Mouse (Mus musculus) stomach, postnatal 0 days (tissue): ENCODE measurements around the gene Ergic1. TPM values are rescaled to one million over a fixed set of nuclear protein-coding genes. Genes with fewer than 3 reads are reported as not detected.

Experiments used
- ATAC-seq: fragments of 200-750 bp; cut with Nextera tagmentation; 2 replicates; pipeline ENCODE4 v1.8.0; 2017; ENCODE audit not compliant: low FRiP score, low TSS enrichment
- DNase-seq: peaks from one replicate; pipeline ENCODE4 v3.0.0-alpha.2; 2016; ENCODE audit warnings: low spot score
- H3K27ac ChIP-seq: fragments of 300-500 bp; sonication (generic); replicated peaks from 2 replicates; pipeline ENCODE4 v1.5.1; 2014; ENCODE audit warnings: mild to moderate bottlenecking, control low read depth
- H3K27me3 ChIP-seq: fragments of 300-500 bp; sonication (generic); 2 replicates; pipeline ENCODE4 v1.6.1; 2014; ENCODE audit warnings: low read length; ENCODE audit not compliant: control insufficient read depth, insufficient read depth
- H3K36me3 ChIP-seq: fragments of 300-500 bp; sonication (generic); 2 replicates; pipeline ENCODE4 v1.6.1; 2014; ENCODE audit warnings: low read length, mixed read lengths; ENCODE audit not compliant: control insufficient read depth, insufficient read depth
- H3K4me1 ChIP-seq: fragments of 300-500 bp; sonication (generic); replicated peaks from 2 replicates; pipeline ENCODE4 v1.6.1; 2014; ENCODE audit warnings: antibody characterized with exemption; ENCODE audit not compliant: control insufficient read depth, insufficient read depth
- H3K4me2 ChIP-seq: fragments of 300-500 bp; sonication (generic); replicated peaks from 2 replicates; pipeline ENCODE4 v1.6.1; 2014; ENCODE audit warnings: low read depth, mild to moderate bottlenecking, control low read depth, moderate library complexity
- H3K4me3 ChIP-seq: fragments of 300-500 bp; sonication (generic); 2 replicates; pipeline ENCODE4 v1.5.1; 2014; ENCODE audit warnings: low read depth, low read length, control low read depth
- H3K9ac ChIP-seq: fragments of 300-500 bp; sonication (generic); 2 replicates; pipeline ENCODE4 v1.6.1; 2014; ENCODE audit warnings: mild to moderate bottlenecking, low read length, control low read depth, mixed read lengths
- H3K9me3 ChIP-seq: fragments of 300-500 bp; sonication (generic); 2 replicates; pipeline ENCODE4 v1.6.1; 2016; ENCODE audit warnings: low read length; ENCODE audit not compliant: control insufficient read depth
- CTCF ChIP-seq: IDR thresholded peaks from 2 replicates; pipeline ENCODE4 v1.5.1; 2016; ENCODE audit warnings: antibody characterized with exemption, low read depth, mild to moderate bottlenecking, moderate library complexity
- EP300 ChIP-seq: optimal IDR thresholded peaks from 2 replicates; pipeline ENCODE3; 2016; ENCODE audit warnings: antibody characterized with exemption
- WGBS: fragments of 180-500 bp; shearing (Covaris S2); extraction: QIAGEN DNeasy Blood & Tissue Kit; methylation state at CpG from one replicate; pipeline ENCODE4 v1.1.7; 2014; 5-methylcytosine and 5-hydroxymethylcytosine counted together
- polyA plus RNA-seq: library from polyadenylated mRNA; unstranded; fragments of >200 nt; fragmentation: Nextera tagmentation; extraction: Ambion mirVana; gene quantifications from 2 replicates; pipeline ENCODE4 v1.2.1, GENCODE M21; 2015

Gene Ergic1
- polyA plus RNA-seq, 1 experiment from 2014 or later = 64.2 TPM

DNA sequence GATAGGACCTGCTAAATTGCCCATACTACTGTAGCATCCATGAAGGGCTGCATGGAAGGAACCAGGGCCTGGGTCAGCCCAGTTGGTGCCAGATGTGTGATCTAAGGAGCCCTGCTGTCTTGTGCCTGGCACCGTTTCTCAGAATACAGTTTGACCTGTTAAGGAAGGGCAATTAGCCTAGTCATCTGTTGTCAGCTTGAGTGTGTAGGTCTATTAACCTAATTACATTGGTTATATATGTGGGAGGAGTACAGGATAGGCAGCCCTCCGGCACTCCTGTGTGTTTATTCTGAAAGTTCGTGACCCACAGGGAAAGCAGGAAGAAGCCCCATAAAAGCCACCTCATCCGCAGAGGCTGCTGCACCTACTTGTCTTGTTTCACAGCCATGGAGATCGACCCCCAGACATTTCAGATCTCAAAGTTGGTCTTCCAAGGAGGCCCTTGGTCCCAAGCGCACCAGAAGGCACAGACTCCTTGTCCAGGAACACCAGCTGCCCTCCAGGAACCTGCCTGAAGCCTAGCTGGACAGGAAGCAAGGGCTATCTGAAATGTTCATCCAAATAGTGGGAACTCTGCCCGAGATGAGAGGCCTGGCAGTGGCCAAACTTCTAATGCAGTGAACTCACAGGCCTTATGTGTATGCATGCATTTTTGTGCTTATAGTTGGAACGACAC is 6.0 kb downstream of the Ergic1 start:
- Histone ChIP-seq H3K9ac (no peak overlapping the region), H3K36me3 (peaks cover 5% of the 10 kb centered on the region; the same call in 1 of the 2 replicates), H3K27ac (peak overlapping the region; percentile 56), H3K4me3 (no peak overlapping the region), H3K4me1 (peaks cover 8% of the 10 kb centered on the region), H3K27me3 (no peaks in the 10 kb centered on the region), H3K9me3 (no peaks in the 10 kb centered on the region), H3K4me2 (no peak overlapping the region)
- no peak for TF ChIP-seq CTCF
- TF ChIP-seq EP300 = no peak
- DNase-seq = peak; percentile 48
- WGBS = 30% methylated on average over 8 of the region's 8 CpGs
- peak; percentile 56 for ATAC-seq

DNA sequence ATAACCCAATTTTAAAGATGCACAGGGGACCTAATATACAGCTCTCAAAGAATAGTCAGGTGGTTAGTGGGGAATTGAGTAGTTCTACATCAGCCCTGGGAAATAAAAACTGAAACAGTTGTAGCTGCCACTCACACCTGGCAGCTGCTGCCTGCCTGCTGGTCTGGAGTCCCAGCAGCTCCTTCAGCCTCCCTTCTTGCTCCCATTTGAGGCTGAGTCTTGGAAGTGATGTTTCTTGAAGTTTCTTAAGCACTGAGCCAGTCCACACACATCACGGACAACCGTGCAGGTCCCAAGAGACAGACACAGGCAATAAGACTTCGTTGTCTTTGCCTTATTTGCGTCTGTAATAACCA is 6.5 kb downstream of the Ergic1 start:
- Histone ChIP-seq H3K4me1 (peaks cover 6% of the 10 kb centered on the region), H3K27me3 (no peaks in the 10 kb centered on the region), H3K9me3 (no peaks in the 10 kb centered on the region), H3K27ac (peak overlapping the region; percentile 56), H3K9ac (no peak overlapping the region), H3K36me3 (peaks cover 5% of the 10 kb centered on the region; the same call in 1 of the 2 replicates), H3K4me2 (no peak overlapping the region), H3K4me3 (no peak overlapping the region)
- no peak for TF ChIP-seq CTCF
- no peak for TF ChIP-seq EP300
- WGBS = 96% methylated on average over 4 of the region's 4 CpGs
- DNase-seq (no peak), ATAC-seq (no peak)

DNA sequence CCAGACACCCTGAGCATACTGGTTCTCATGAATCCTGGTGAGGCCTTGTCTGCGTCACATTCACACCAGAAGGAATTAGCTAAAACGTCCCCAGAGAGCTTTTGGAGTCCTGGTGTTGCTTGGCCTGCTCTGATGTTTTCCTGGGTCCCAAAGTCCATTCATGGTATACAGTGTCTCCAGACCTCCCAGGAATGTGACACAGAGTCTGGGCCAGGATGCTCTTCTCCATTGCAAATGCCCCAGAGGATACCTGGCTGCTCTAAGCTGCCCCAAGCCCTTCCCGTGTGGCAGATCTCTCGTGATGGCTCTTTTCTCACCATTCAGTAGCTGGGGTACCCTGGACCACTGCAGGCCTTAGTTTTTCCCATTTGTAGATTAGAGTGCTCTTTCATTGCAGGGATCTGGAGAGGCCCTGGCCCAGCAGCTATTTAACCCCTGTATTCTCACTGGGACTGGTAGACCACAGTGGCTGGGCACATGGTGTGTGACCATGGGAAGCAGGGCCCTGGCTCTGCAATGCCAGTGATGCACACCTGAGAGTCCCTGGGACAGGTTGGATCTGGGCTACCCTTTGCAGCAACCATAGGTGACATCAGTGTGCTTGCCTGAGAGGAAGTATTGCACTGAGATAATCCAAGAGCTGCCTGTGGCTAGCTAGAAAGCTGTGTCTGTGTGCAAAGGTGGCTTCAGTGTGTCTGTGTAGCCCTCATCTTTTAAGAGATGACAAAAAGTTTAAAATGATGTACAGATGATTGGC is 8.5 kb downstream of the Ergic1 start:
- Histone ChIP-seq H3K27me3 (no peaks in the 10 kb centered on the region), H3K36me3 (peaks cover 5% of the 10 kb centered on the region; the same call in 1 of the 2 replicates), H3K9ac (no peak overlapping the region), H3K4me1 (no peaks in the 10 kb centered on the region; the same call in 1 of the 2 replicates), H3K9me3 (no peaks in the 10 kb centered on the region), H3K4me3 (no peak overlapping the region), H3K4me2 (no peak overlapping the region), H3K27ac (no peak overlapping the region)
- ATAC-seq (no peak), DNase-seq (no peak)
- 86% methylated on average over 4 of the region's 4 CpGs for WGBS
- no peak for TF ChIP-seq CTCF
- no peak for TF ChIP-seq EP300

DNA sequence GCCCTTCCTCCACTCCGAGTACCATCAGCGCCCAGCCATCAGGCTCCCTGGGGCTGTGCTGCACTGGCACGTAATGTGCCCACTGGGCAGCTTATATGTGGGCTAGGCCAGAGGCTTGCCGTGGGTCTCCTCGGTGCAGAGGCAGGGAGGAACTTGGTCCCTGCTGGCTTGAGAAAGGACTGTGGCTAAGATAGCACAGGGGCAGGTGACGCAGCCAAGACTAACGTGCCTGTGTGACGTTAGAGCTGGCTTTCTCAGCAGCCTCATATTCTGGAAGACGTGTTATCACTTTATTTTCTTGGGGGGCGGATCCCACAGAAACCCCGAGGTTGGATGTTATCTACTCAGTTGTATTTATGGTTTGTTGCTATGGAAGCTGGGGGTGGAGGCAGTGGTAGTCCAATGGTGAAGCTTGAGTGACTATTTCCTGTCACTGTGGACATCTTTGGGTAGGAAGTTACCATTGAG is 9.4 kb downstream of the Ergic1 start:
- DNase-seq = peak; percentile 33

DNA sequence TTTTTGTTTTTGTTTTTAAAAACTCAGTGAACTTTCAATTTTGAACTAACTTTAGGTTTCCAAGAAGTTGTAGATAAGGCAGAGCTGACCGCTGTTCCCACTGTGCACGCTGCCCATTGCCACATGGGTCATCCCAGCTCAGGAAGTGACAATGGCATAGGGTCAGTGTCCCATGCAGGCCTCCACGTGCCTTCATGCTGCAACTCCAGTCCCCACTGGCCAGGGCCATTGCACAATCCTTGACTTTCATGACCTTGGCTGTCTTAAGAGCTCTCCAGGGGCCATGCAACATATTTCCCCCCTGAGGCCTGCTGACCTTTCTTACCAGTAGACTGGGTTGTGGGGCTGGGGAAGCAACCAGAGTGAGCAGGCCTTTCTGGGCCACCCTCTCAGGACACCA is 10.1 kb downstream of the Ergic1 start:
- 74% methylated on average over 3 of the region's 3 CpGs for WGBS
- Histone ChIP-seq H3K9me3 (no peaks in the 10 kb centered on the region), H3K4me1 (no peaks in the 10 kb centered on the region), H3K4me3 (no peak overlapping the region), H3K27me3 (no peaks in the 10 kb centered on the region), H3K4me2 (no peak overlapping the region), H3K36me3 (peaks cover 5% of the 10 kb centered on the region; the same call in 1 of the 2 replicates), H3K27ac (no peak overlapping the region), H3K9ac (no peak overlapping the region)
- TF ChIP-seq EP300 (no peak), CTCF (no peak)
- no peak for ATAC-seq
- no peak for DNase-seq

More for the DNA sequence above, 9.4 kb downstream of the Ergic1 start:
- Histone ChIP-seq H3K9ac (no peak overlapping the region), H3K27me3 (no peaks in the 10 kb centered on the region), H3K4me2 (no peak overlapping the region), H3K4me1 (no peaks in the 10 kb centered on the region), H3K36me3 (peaks cover 5% of the 10 kb centered on the region; the same call in 1 of the 2 replicates), H3K9me3 (no peaks in the 10 kb centered on the region), H3K27ac (no peak overlapping the region), H3K4me3 (no peak overlapping the region)
- TF ChIP-seq CTCF = no peak
- WGBS = 72% methylated on average over 11 of the region's 11 CpGs
- peak; percentile 41 for ATAC-seq

DNA sequence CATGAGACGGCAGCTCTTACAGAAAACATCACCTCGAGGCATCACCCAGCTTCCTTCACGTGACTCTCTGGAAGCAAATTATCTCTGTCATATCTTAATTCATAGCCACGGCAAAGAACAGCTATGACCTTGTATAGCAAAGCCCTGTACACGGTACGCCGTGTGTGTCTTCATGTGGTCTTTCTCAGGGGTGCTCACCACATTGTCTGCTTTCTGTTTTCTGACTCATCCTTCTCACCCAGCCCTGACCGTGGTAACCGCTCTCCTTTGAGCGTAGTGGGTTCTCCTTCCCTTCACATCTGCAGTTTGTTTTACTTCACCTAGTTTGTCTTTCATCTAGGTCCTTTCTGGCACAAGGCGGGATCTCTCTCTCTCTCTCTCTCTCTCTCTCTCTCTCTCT is 11.0 kb downstream of the Ergic1 start:
- no peak overlapping the region for H3K4me3 ChIP-seq
- H3K27me3 ChIP-seq = no peaks in the 10 kb centered on the region
- H3K4me2 ChIP-seq = no peak overlapping the region
- peaks cover 5% of the 10 kb centered on the region; the same call in 1 of the 2 replicates for H3K36me3 ChIP-seq
- DNase-seq (no peak), ATAC-seq (no peak)
- TF ChIP-seq CTCF = no peak
- TF ChIP-seq EP300 = no peak
- 88% methylated on average over 11 of the region's 11 CpGs for WGBS
- no peaks in the 10 kb centered on the region for H3K9me3 ChIP-seq
- no peak overlapping the region for H3K27ac ChIP-seq
- H3K4me1 ChIP-seq = 0 out of 2 replicates have a peak, but pooled peaks cover 4% of the 10 kb centered on the region
- H3K9ac ChIP-seq = no peak overlapping the region
